Mouse (Mus musculus): Measurements from ENCODE around the gene Fxyd1.
A peak's percentile ranks its signal among the peaks of the same experiment; 100 is the strongest.

The Fxyd1 gene

DNA sequence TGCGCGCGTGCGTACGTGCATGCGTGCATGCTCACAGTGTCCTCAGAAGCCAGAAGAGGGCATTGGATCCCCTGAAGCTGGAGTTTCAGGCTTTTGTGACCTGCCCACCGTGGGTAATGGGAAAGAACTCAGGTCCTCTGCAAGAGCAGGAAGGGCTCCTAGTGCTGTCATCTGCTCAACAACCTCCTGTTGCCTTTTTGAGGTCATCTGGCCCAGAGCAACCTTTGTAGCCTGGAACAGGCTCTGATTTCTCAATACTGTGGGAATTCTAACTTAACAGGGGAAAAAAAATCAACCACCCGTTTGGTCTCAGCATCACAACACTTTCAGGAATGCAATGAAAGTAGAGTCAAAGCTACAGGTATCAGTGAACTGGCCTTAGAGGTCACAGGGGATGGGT is 22.7 kb upstream of the Fxyd1 start:
- no peak for DNase-seq (ENCODE audit: extremely low read depth, low read depth, low spot score)

DNA sequence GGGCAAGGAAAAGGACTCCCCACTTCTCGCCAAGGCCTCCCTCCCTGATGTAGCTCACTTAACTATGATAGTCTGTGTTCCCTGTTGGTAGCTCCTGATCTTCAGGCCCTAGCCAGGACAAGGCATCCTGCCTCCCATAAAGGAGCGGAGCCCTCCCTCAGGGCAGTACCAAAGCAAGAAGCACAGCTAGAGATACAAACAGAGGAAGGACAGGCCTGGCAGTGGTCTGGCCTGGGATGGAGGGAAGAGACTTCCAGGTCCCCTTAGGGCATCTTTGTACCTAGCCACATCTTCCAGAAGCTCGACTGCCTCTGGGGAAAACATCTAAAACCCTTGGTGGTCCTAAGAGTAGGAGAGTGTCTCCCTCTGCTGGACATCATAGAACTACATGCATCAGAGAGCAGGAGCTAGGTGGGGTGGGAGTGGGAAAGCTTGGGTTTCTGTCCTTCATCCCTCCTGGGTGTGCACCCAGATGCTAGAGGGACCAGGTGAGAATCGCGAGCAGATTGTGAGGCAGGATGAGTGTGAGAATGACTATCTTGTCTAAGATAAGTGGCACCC is 21.0 kb upstream of the Fxyd1 start:
- no peak for DNase-seq (ENCODE audit: extremely low read depth, low read depth, low spot score)

DNA sequence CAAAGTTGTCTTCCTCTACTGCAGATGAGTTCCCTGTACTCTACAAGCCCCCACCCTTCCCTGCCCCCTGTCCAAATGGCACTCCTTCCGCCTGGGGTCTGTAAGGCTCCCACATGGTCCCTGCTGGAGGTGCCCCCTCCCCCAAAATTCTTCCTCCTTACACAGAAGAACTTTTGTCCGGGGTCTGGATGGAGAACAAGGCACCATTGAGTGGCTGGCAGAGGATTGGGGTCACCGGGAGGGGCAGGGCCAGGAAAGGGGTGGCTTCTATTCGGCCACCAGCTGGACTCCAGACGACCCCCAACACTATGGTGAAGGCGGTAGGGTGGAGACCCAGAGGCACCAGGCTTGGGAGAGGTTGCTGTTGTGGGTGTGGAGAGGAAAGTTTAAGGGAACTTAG is 20.5 kb upstream of the Fxyd1 start:
- no peak for DNase-seq (ENCODE audit: extremely low read depth, low read depth, low spot score)

DNA sequence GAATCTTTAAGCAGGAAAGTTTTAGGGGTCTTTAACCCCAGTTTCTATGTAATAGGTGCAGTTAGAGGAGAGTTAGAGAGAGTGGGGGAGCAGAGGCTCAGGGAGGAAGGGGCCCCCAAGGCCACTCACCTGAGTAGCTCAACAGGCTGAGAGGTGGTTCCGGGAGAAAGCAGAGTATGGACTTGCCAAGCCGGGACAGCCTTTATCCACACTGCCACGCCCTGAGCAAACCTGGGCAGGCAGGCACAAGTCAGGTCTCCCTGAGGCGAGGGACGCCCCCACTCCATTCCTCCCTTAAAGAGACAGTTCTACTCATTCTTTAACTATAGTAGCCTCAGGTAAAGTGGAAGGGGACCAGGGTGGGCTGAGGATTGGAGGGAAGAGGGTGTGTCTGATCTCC is 19.5 kb upstream of the Fxyd1 start, which contains the start of gene Fxyd3:
Gene Fxyd3, minus strand, starts transcription at position 213 of the 400 bp plus-strand sequence.
- no peak for DNase-seq (ENCODE audit: extremely low read depth, low read depth, low spot score)

DNA sequence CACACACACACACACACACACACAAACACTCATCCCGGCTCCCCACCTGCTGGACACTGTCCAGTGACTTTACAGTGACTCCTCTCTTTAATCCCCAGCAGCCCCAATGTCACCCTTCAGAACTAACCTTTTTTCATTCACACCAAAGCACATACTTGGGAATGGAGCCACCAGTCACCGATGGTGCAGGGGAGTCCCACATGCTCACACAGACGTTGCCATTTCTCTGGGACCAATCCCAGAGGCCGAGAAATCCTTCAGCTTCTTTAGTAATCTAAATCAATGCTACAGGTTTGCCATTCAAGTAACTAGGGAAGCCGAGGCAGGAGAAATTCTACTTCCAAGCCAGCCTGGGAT is 17.7 kb upstream of the Fxyd1 start:
- DNase-seq (ENCODE audit: extremely low read depth, low read depth, low spot score): no peak

DNA sequence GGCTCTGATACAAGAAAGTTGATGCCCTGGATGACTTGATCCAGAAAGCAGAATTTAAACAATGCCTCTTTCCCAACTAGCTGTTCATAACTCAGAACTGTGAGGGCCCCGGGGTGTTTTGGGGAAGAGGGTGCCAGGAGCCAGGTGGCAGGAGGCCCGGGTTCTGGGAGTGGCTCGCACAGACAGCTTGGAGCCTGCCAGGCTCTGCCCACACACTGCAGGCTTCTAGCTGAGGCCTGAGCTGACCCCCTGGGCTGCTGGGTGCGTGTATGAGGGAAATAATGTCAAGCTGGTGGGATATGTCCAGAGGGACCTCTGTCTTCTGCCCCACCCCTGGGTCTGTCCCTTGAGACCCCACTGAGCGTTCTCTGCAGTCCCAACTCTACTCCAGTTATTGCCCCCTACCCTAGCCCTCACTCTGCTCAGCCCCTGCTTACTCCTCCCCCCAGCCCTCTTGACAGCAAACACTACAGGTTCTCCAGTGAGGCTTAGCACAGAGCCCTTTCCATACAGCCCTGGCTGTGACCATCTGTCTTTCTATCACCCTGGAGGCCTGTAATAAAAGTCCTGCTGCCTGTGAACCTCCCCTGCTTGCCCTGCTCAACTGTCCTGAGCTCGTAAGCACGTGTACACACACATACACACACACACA is 17.2 kb upstream of the Fxyd1 start:
- DNase-seq (ENCODE audit: extremely low read depth, low read depth, low spot score): peak; percentile 88

DNA sequence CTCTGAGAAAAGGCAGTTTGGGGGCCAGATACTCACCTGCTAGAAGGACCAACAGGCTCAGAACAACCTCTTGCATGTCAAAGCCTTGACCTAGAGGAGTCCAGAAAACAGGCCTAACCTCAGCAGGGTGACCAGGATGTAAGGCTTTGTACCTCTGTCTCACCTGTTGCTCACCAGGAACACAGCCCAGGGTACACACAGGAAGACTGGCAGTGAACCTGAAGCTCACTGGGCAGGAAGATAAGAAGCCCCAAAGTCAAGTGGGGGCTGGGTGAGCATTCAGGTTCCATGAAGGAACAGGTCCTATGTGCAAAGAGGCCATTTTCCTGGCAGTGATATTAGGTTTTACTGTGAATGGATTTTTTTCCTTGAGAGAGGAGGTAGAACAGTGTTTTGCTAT is 16.5 kb upstream of the Fxyd1 start:
- no peak for DNase-seq (ENCODE audit: extremely low read depth, low read depth, low spot score)

DNA sequence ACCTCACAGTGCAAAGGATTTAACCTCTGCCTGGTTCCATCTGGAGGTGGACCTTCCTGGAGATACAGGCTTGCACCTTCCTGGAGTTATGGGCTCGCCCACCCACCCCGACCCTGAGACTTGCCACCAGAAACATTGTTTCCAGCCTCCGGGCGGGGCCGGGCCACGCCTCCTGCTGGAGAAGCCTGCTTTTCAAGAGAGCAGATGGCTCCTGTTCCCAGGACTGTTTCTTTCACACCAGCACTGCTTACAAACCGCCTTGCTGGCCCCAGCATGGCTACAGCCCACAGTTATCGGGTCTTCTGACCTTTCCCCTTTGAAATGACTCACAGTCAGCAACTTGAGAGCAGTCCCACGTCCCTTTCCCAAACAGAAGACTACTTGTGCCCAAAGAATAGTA is 15.3 kb upstream of the Fxyd1 start:
- no peak for DNase-seq (ENCODE audit: extremely low read depth, low read depth, low spot score)

DNA sequence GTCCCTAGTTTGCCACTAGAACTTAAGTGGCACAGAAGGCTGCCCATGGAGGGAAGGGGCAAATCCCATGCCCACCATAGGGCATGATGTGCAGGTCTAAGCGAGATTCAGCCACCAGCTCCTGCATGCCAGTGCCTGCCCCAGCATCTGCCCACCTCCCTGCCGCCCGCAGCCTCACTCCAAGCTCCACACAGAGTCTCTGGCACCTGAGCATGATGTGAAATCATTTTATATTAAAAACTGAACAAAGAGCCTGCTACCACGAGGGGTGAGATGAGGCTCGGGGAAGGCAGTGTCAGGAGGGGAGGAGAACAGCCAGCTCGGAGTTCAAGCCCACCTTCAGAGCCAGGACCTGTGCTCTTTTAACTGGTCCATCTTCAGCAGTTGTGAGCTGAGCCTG is 13.3 kb upstream of the Fxyd1 start:
- no peak for DNase-seq (ENCODE audit: extremely low read depth, low read depth, low spot score)

DNA sequence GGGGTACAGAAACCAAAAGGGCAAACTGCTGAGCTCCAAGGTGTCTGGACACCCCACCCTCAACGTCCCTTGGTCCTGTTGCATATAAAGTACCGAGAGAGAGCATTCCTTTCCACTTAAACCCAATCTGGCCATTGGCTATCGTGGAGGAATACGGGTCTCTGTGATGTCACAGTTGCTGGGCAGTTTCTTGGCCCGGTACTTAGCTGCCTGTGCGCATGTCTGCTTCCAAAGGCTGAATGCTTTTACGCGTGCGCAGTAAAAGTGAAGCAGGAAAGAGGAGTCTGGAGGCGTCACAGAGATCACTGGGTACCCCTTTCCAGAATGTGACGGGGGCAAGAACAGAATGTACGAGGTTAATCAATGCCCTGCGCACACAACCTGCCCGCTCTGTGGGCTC is 12.5 kb upstream of the Fxyd1 start:
- no peak for DNase-seq (ENCODE audit: extremely low read depth, low read depth, low spot score)

DNA sequence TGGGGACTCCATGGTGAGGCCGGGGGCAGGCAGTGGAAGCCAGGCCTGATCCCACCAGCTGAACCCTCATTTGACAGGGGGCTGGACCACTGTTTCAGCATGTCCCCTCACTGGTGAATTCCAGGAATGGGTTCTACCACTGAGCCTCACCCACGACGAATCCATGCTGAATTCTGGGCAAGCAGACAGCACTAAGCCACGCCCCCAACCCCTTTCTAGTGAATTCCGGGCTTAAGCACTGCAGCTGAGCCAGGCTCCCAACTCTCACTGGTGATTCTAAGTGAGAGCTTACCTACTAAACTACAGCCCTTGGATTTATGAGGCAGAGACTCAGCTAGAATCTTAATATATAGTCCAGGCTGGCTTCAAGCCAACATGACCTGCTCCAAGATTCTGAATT is 10.8 kb upstream of the Fxyd1 start:
- DNase-seq (ENCODE audit: extremely low read depth, low read depth, low spot score): no peak

DNA sequence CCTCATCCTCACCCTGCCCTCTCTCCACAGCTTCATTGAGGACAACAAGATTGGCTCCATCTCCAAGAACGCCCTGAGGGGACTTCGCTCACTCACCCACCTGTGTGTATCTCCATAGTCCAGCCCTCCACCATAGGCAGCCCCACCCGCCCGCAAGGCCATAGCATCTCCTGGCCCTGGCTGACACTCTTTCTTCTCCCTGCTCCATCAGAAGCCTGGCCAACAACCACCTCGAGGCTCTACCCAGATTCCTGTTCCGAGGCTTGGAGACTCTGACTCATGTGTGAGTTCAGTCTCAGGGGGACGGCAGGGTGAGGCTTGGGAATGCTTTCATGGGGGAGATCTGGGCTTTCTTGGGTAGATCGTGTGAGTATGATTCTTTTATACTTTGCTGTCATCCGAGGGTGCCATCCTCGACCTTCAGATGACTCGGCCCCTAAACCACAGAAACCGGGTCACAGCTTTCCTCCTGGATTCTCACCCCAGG is 6.1 kb upstream of the Fxyd1 start:
- DNase-seq (ENCODE audit: extremely low read depth, low read depth, low spot score): no peak

DNA sequence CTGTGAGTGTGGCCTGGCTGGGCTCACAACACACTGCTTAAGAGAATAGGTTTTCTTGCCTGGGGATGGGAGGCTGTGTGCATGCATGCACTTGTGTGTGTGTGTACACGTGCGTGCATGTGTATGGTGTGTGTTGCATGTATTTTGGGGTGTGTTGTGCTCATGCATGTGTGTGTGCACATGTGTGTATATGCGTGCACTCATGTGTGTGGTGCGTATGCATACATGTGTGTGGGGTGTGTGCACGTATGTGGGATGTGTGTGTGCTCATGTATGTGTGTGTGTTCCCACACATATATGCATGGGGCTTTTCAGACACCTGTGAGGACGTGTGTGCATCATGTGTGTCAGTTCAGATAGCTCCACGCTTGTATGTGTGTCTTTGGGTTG is 3.6 kb upstream of the Fxyd1 start:
- DNase-seq (ENCODE audit: extremely low read depth, low read depth, low spot score): no peak

DNA sequence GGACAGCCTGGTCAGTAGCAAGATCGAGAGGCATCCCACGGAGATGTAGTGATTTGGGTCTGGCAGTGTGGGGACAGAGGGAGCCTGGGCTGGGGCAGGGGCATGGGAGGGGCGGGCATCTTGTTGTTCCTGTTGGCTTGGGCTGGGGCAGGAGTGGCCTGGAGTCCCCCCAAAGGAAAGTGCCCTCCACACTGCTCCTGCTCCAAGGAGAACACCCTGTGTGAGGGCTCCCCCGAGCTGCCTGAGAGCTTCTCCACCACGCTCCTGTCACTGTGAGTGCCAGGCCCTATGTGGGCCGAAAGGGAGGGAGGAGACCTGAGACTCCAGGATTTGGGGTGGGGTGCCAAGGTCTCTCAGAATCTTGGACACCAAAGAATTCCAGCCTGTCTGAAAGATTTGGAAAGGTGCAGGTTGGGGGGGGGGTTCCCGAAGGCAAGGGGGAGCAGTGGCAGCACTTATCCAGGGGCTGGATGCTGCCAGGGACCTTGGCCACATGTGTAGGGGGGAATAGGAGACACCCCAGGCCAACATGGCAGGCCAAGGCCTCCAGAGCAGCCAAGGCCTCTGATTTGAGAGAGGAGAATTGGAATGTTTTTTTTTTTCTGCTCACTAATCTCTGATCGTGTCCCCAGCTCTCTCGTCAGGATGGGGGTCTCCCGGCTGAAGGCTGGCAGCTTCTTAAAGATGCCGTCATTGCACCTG is 3.1 kb upstream of the Fxyd1 start:
- no peak for DNase-seq (ENCODE audit: extremely low read depth, low read depth, low spot score)

DNA sequence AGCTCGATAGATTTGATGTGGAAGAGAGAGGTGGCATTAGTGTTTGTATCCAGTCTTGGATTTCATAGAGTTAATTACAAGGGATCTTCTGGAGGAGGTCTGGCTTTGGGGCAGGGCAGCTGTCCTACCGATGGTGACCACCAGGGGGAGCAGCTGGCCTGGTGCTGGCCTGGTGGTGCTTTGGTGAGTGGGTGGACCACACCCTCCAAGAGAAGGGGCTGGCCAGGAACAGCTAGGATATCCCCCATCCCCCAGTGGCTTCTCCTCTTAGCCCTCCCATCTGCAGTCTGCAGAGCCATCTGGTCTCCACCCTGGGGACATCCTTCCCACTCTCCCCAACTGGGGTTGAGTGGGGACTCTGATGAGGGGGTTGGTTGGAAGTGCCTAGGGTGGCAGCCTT is 2.1 kb upstream of the Fxyd1 start, which contains the start of gene Lgi4:
Gene Lgi4, plus strand, starts transcription at position 235 of the 400 bp plus-strand sequence.
- DNase-seq (ENCODE audit: extremely low read depth, low read depth, low spot score): no peak

DNA sequence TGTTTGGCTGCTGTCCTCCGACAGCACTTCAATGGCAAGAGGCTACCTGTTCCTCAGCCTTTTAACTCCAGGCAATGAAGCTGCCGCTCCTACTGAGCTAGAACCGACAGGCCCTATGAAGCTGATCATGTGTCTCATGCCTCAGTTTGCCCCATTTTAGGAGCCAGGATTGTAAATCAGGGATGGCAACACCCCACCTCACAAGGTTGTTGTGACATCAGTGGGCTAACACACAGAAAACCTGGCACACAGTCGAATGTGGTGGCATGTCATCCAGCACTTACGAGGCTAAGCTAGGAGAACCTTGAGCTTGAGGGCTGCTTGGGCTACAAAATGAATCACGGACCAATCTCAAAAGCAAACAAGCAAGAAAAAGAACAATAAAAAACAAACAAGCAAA is 1.2 kb upstream of the Fxyd1 start:
- no peak for DNase-seq (ENCODE audit: extremely low read depth, low read depth, low spot score)

DNA sequence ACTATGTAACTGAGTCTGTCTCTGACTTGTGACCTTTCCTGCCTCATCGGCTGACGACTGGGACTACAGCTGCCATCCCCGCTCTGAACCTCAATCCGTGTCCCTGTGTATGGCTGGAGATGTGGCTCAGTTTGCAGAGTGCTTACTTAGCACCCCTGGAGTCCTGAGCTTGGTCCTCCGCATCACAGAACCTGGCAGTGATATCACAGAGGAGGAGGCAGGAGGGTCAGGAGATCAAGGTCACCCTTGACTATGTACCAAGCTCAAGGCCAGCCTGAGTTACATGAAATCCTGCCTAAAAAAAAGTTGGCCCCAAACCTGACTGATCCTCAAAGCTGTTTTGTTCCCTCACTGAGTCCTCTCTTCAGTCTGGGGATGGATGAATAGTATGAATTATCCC is 731 bp upstream of the Fxyd1 start:
- DNase-seq (ENCODE audit: extremely low read depth, low read depth, low spot score): no peak

DNA sequence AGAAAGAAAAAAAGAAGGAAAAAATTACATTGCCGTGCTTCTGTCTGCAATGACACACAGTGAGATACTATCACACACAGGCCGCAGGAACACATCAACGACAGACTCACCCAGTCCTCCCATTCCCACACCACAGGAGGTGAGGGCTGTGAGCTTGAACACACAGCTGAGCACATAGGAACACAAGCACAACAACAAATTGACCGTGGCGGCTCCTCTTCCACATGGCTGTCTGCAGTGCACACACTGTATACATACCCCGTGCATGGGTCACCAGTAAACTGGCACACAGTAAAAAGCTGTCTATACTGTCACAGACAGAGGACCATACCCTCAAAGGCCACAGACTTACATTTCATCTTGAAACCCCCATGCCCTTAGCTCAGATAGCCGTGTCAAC is 551 bp downstream of the Fxyd1 start:
- DNase-seq (ENCODE audit: extremely low read depth, low read depth, low spot score): no peak

DNA sequence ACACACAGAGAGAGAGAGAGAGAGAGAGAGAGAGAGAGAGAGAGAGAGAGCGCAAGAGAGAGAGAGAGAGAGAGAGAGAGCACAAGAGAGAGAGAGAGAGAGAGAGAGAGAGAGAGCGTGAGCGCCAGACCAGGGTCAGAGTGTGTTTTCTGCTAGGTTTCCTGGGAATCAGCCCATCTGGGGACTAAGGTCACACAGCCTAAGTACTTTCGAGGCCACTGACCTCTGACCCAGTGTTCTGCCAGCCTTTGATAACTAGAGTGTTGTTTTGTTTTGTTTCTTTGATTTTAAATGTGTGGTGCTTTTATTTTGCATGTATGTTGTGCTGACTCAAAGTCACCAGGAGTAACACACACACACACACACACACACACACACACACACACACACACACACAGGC is 1.1 kb downstream of the Fxyd1 start:
- DNase-seq (ENCODE audit: extremely low read depth, low read depth, low spot score): no peak

DNA sequence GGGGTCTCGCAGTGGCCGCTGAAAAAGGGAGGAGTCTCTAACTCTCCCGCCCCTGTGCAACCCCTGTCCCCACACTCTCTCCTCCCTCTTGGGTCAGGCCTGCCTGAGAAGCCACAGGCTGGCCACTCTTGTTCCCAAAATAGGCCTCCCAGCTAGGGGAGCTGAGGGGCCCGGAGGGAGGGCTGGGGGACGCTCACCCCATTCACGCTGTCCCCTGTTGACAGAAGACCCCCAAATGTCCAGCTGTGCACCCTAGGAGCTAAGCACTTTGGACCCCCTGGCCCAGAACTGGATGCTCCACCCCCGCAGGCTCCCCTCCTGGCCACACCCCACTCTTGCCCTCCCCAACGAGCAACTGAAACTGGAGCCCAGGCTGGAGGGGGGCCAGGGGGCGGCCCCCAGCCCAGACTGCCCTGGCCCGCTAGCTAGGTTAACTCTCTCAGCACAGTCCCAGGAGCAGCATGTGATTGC is 1.6 kb downstream of the Fxyd1 start:
- no peak for DNase-seq (ENCODE audit: extremely low read depth, low read depth, low spot score)

DNA sequence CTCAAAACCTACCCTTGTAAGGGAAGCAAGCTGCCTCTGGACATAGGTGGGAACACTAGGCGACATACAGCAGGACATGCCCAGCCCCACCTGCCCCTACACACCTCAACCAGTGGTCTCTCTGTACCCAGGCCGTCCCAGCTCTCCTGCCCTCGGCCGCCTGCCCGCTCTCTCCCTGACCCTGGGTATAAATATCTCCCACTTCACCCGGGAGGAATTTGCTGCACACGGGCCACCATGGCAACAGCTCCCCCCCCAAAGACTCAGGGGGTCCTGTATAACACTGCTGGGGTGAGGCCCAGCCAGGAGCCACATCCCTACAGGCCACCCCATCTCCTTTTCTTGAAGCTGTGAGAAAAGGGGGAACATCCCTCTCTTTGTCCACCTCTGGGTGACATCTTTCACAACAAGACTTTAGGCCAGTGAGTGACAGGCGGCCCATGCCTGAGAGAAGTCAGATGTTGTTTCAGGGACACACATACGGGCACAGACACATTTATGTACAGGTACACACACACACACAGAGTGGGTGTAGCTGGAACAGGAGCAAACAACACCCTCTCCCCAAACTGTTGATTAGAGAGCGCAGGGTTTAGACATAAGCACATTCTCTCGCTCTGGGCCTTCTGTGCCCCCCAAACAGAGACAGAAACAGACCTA is 2.2 kb downstream of the Fxyd1 start:
- DNase-seq (ENCODE audit: extremely low read depth, low read depth, low spot score): no peak

All from fat pad, adult 2 months (tissue).